Mouse (Mus musculus): ENCODE data around the gene Nfatc2.

DNA sequence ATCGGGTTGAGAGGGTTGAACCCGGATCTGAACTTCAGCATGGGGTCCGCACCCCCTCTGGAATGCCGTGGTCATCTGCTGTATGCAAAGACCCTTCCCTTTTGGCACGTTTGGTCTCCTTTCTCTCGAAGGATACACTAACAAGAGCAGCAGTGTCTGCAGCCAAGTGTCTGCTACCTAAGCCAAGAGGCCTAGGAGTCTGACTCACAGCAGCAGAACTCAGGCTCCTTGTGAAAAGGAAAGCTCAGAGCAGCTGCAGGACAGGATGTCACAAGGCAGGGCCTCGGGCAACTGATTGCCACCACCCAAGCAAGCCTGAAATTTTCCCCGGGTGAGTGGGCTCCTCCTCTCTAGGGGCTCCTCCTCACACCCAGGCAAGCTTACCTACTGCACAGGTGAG, 46.7 kb upstream of the Nfatc2 start:
- TF ChIP-seq CTCF (IDR thresholded peaks at IDR 0.05; ENCODE audit: low read depth) = no peak
- no peak for TF ChIP-seq EP300 (IDR thresholded peaks at IDR 0.05; ENCODE audit: low read depth)

Measured in heart, postnatal 0 days (tissue).